ENCODE assay signal across 19 mouse cellular contexts in genomic region chrX:72823310-72823709, GRCm38 (mm10). TPM values are rescaled to one million over a fixed set of nuclear protein-coding genes. Genes with fewer than 3 reads are reported as not detected.
A peak's percentile ranks its signal among the peaks of the same experiment; 100 is the strongest.
DNase-seq lines count a peak whose midpoint lies in the region; ATAC-seq and TF ChIP-seq lines count a peak whose summit lies in the region.
"Had no signal": no experiment of that assay in that cellular context is flagged by ENCODE, and none has a peak within 500 bp of the region (broad histone marks: within the 10 kb centered on the region; RNA-seq: fewer than 3 reads in every experiment).

No protein-coding gene starts in this region.

- H3K9ac ChIP-seq in intestine, postnatal 0 days (ENCODE audit: low read depth, low read length), result no peak overlapping the region
- no peak overlapping the region for H3K9ac ChIP-seq in intestine, embryonic 16.5 days (ENCODE audit: low read depth, low read length)
- no peak overlapping the region for H3K9ac ChIP-seq in midbrain, embryonic 14.5 days (replicated peaks; ENCODE audit: low read length)
- no peak overlapping the region for H3K9ac ChIP-seq in midbrain, embryonic 11.5 days (ENCODE audit: low read length)
- H3K9ac ChIP-seq: embryonic facial prominence, embryonic 12.5 days; heart, embryonic 13.5 days; hindbrain, embryonic 12.5 days had no signal

- H3K9me3 ChIP-seq in intestine, postnatal 0 days (ENCODE audit: control insufficient read depth), result no peaks in the 10 kb centered on the region
- H3K9me3 ChIP-seq in intestine, embryonic 16.5 days (ENCODE audit: control insufficient read depth, low read length), result no peaks in the 10 kb centered on the region
- no peaks in the 10 kb centered on the region for H3K9me3 ChIP-seq in midbrain, embryonic 14.5 days (ENCODE audit: control insufficient read depth, low read length)
- H3K9me3 ChIP-seq in midbrain, embryonic 11.5 days (ENCODE audit: control insufficient read depth, low read length), result no peaks in the 10 kb centered on the region
- H3K9me3 ChIP-seq: embryonic facial prominence, embryonic 12.5 days; G1E; heart, embryonic 13.5 days; hindbrain, embryonic 12.5 days had no signal

- no peak overlapping the region for H3K4me2 ChIP-seq in intestine, postnatal 0 days (replicated peaks; ENCODE audit: low read depth)
- H3K4me2 ChIP-seq in intestine, embryonic 16.5 days (ENCODE audit: low read depth, low read length), result no peak overlapping the region
- H3K4me2 ChIP-seq in midbrain, embryonic 14.5 days (ENCODE audit: low read length), result no peak overlapping the region
- H3K4me2 ChIP-seq in midbrain, embryonic 11.5 days, result no peak overlapping the region
- H3K4me2 ChIP-seq: embryonic facial prominence, embryonic 12.5 days; heart, embryonic 13.5 days; hindbrain, embryonic 12.5 days had no signal

- TF ChIP-seq CTCF in intestine, postnatal 0 days (IDR thresholded peaks at IDR 0.05; ENCODE audit: low read depth), result 0 out of 2 replicates have a peak, but pooled peaks have one; percentile 6

- WGBS in intestine, postnatal 0 days, result 61% methylated on average over 2 of the region's 2 CpGs
- WGBS in intestine, embryonic 16.5 days, result 76% methylated on average over 2 of the region's 2 CpGs
- 80% methylated on average over 2 of the region's 2 CpGs for WGBS in midbrain, embryonic 14.5 days
- 72% methylated on average over 2 of the region's 2 CpGs for WGBS in midbrain, embryonic 11.5 days

- H3K27ac ChIP-seq in intestine, postnatal 0 days (ENCODE audit: low read depth, low read length), result no peak overlapping the region
- H3K27ac ChIP-seq in intestine, embryonic 16.5 days (ENCODE audit: low read length), result no peak overlapping the region
- H3K27ac ChIP-seq in midbrain, embryonic 14.5 days (replicated peaks; ENCODE audit: low read depth, low read length), result no peak overlapping the region
- H3K27ac ChIP-seq in midbrain, embryonic 11.5 days (ENCODE audit: low read depth, low read length), result no peak overlapping the region
- H3K27ac ChIP-seq: embryonic facial prominence, embryonic 12.5 days; heart, embryonic 13.5 days; hindbrain, embryonic 12.5 days had no signal

- H3K27me3 ChIP-seq in intestine, postnatal 0 days (replicated peaks; ENCODE audit: control insufficient read depth, insufficient read depth, low read length), result peaks cover 9% of the 10 kb centered on the region; the same call in 1 of the 2 replicates
- H3K27me3 ChIP-seq in intestine, embryonic 16.5 days (replicated peaks; ENCODE audit: control insufficient read depth, insufficient read depth, low read length), result peaks cover 4% of the 10 kb centered on the region
- no peaks in the 10 kb centered on the region for H3K27me3 ChIP-seq in midbrain, embryonic 14.5 days (ENCODE audit: control insufficient read depth, insufficient read depth, low read length)
- peaks cover 8% of the 10 kb centered on the region for H3K27me3 ChIP-seq in midbrain, embryonic 11.5 days (ENCODE audit: control insufficient read depth, insufficient read depth, low read length)

- peak; percentile 19 for DNase-seq in midbrain, embryonic 14.5 days
- DNase-seq in midbrain, embryonic 11.5 days (ENCODE audit: low spot score, missing footprints), result no peak
- DNase-seq in brain, adult 2 months (ENCODE audit: low read depth, low spot score), result peak; percentile 16
- DNase-seq in right cerebral cortex, adult 2 months (ENCODE audit: low spot score in 2 of 2), result no peak
- DNase-seq: adrenal gland, postnatal 10 days; B cell, adult 2 months; cerebellum, adult 11-12 months; cerebellum, adult 9-10 months; cerebellum, postnatal 25 days; gastrocnemius, postnatal 36 days; heart, adult 11 months; heart, postnatal 4 days had no signal

- no peaks in the 10 kb centered on the region for H3K36me3 ChIP-seq in intestine, postnatal 0 days (ENCODE audit: control insufficient read depth, insufficient read depth)
- H3K36me3 ChIP-seq in intestine, embryonic 16.5 days (ENCODE audit: control insufficient read depth, insufficient read depth, low read length), result no peaks in the 10 kb centered on the region
- H3K36me3 ChIP-seq in midbrain, embryonic 14.5 days (ENCODE audit: control insufficient read depth, insufficient read depth, low read length), result no peaks in the 10 kb centered on the region
- no peaks in the 10 kb centered on the region for H3K36me3 ChIP-seq in midbrain, embryonic 11.5 days (ENCODE audit: control insufficient read depth, insufficient read depth, low read length)
- H3K36me3 ChIP-seq: embryonic facial prominence, embryonic 12.5 days; G1E; heart, embryonic 13.5 days; hindbrain, embryonic 12.5 days had no signal

- no peak for ATAC-seq in intestine, postnatal 0 days
- no peak for ATAC-seq in intestine, embryonic 16.5 days
- no peak for ATAC-seq in midbrain, embryonic 14.5 days (ENCODE audit: low FRiP score, low TSS enrichment)
- no peak for ATAC-seq in midbrain, embryonic 11.5 days (ENCODE audit: low FRiP score)
- ATAC-seq: CD4-positive, CD25-positive, alpha-beta regulatory T cell, adult 4 months had no signal

- H3K4me1 ChIP-seq in intestine, postnatal 0 days (replicated peaks; ENCODE audit: control insufficient read depth, insufficient read depth, low read length), result no peaks in the 10 kb centered on the region
- H3K4me1 ChIP-seq in intestine, embryonic 16.5 days (ENCODE audit: control insufficient read depth, insufficient read depth, low read length), result no peaks in the 10 kb centered on the region
- no peaks in the 10 kb centered on the region for H3K4me1 ChIP-seq in midbrain, embryonic 14.5 days (ENCODE audit: control insufficient read depth, insufficient read depth, low read length)
- H3K4me1 ChIP-seq in midbrain, embryonic 11.5 days (ENCODE audit: control insufficient read depth, insufficient read depth, low read length), result no peaks in the 10 kb centered on the region
- H3K4me1 ChIP-seq: embryonic facial prominence, embryonic 12.5 days; heart, embryonic 13.5 days; hindbrain, embryonic 12.5 days had no signal

- H3K4me3 ChIP-seq in intestine, postnatal 0 days (ENCODE audit: low read depth, low read length), result no peak overlapping the region
- H3K4me3 ChIP-seq in intestine, embryonic 16.5 days (ENCODE audit: low read length), result no peak overlapping the region
- H3K4me3 ChIP-seq in midbrain, embryonic 14.5 days (replicated peaks; ENCODE audit: low read depth, low read length), result no peak overlapping the region
- H3K4me3 ChIP-seq in midbrain, embryonic 11.5 days (ENCODE audit: low read depth, low read length), result no peak overlapping the region
- H3K4me3 ChIP-seq: embryonic facial prominence, embryonic 12.5 days; heart, embryonic 13.5 days; hindbrain, embryonic 12.5 days had no signal

RNA-seq across cellular contexts. Expression of gene Gabrq, which starts 1.7 kb away (rescaled TPM):
- polyA plus RNA-seq in intestine, postnatal 0 days (2015; fragmentation: Nextera tagmentation; extraction: Ambion mirVana), result 0.03 TPM in 1 of 2 replicates, not detected in the other
- 0.10 and 0.33 TPM in 2 replicates for polyA plus RNA-seq in intestine, embryonic 16.5 days (2015; fragmentation: Nextera tagmentation; extraction: Ambion mirVana)
- 3.2 and 4.1 TPM in 2 replicates for polyA plus RNA-seq in midbrain, embryonic 14.5 days (2014; fragmentation: Nextera tagmentation; extraction: Ambion mirVana)
- 1.1 and 1.3 TPM in 2 replicates for polyA plus RNA-seq in midbrain, embryonic 11.5 days (2014; fragmentation: Nextera tagmentation; extraction: Ambion mirVana)
- polyA plus RNA-seq: CD4-positive, CD25-positive, alpha-beta regulatory T cell, adult 4 months; G1E had no signal

Comparison
In these comparisons a context has a peak if more than half of its experiments do, and no peak if none do; other contexts are left out.
1. DNase-seq: peak in midbrain, embryonic 14.5 days (single experiment) and brain, adult 2 months (single experiment); none in midbrain, embryonic 11.5 days (single experiment) and right cerebral cortex, adult 2 months (0 of 2).